ENCODE assay signal across 13 mouse cellular contexts in genomic region chr3:105515035-105515434, GRCm38 (mm10).
"Had no signal": no experiment of that assay in that cellular context is flagged by ENCODE, and none has a peak within 500 bp of the region (broad histone marks: within the 10 kb centered on the region; RNA-seq: fewer than 3 reads in every experiment).

No protein-coding gene starts in this region.

- H3K27ac ChIP-seq: kidney, postnatal 0 days; left cerebral cortex, adult 2 months; limb, embryonic 12.5 days; liver, embryonic 13.5 days; lung, embryonic 15.5 days; midbrain, embryonic 15.5 days; neural tube, embryonic 12.5 days had no signal

- DNase-seq: kidney, adult 9 months; kidney, postnatal 36 days; liver; liver, embryonic 13.5 days; liver, postnatal 0 days; right cerebral cortex, postnatal 4 days; thymus, postnatal 4 days had no signal

- H3K4me3 ChIP-seq: left cerebral cortex, adult 2 months; limb, embryonic 12.5 days; liver, embryonic 13.5 days; lung, embryonic 15.5 days; midbrain, embryonic 15.5 days; neural tube, embryonic 12.5 days had no signal
